Mouse (Mus musculus) bone marrow, adult 2 months (tissue): Measurements from ENCODE around the gene Brd4.

ENCODE experiments used
- CTCF ChIP-seq: fragments of 200-500 bp; IDR thresholded peaks from 2 replicates; pipeline ENCODE4 v1.5.1; 2011; ENCODE audit warnings: low read length, control low read depth; ENCODE audit not compliant: control insufficient read depth, insufficient read depth
- POLR2A ChIP-seq: fragments of 200-500 bp; IDR thresholded peaks from 2 replicates; pipeline ENCODE4 v1.6.1; 2011; ENCODE audit warnings: low read depth, mild to moderate bottlenecking, control low read depth, low read length, borderline replicate concordance; ENCODE audit not compliant: control insufficient read depth

- TF ChIP-seq POLR2A = no peak
- TF ChIP-seq CTCF = no peak
Measured at GRCm38 (mm10) chr17:32165803-32166595, 118.5 kb downstream of the Brd4 start.
